Mouse (Mus musculus): ENCODE results near the gene Akap1. TPM values are rescaled to one million over a fixed set of nuclear protein-coding genes. Genes with fewer than 3 reads are reported as not detected.

Gene Akap1
- total and polyA plus RNA-seq, 2 experiments from 2014 or later: 24.4 to 48.2 TPM

- 1% methylated on average over 30 of the region's 49 CpGs for WGBS
- peak overlapping the region; percentile 75 for H3K9ac ChIP-seq (replicated peaks; ENCODE audit: low read length, poor library complexity, severe bottlenecking)
- DNase-seq (ENCODE audit: low spot score) (peak; percentile 39), ATAC-seq (ENCODE audit: low FRiP score) (no peak; the same call in 1 of the 2 replicates)
- H3K27me3 ChIP-seq (ENCODE audit: insufficient read depth, low read length): no peaks in the 10 kb centered on the region
- peaks cover 4% of the 10 kb centered on the region; the same call in 1 of the 2 replicates for H3K4me1 ChIP-seq (ENCODE audit: insufficient read depth, low read length)
- no peak for TF ChIP-seq CTCF (IDR thresholded peaks at IDR 0.05)
- H3K9me3 ChIP-seq (ENCODE audit: low read length): no peaks in the 10 kb centered on the region
- H3K4me3 ChIP-seq (ENCODE audit: low read depth, low read length): peak overlapping the region; percentile 68
- no peaks in the 10 kb centered on the region; the same call in 1 of the 2 replicates for H3K36me3 ChIP-seq (ENCODE audit: insufficient read depth, low read length)
- H3K27ac ChIP-seq (ENCODE audit: low read depth, low read length): peak overlapping the region; percentile 60
- H3K4me2 ChIP-seq (ENCODE audit: low read depth, low read length, poor library complexity, severe bottlenecking): peak overlapping the region; percentile 98
These were observed 405 bp downstream of the Akap1 start for GRCm38 (mm10) chr11:88863904-88864457.

DNA sequence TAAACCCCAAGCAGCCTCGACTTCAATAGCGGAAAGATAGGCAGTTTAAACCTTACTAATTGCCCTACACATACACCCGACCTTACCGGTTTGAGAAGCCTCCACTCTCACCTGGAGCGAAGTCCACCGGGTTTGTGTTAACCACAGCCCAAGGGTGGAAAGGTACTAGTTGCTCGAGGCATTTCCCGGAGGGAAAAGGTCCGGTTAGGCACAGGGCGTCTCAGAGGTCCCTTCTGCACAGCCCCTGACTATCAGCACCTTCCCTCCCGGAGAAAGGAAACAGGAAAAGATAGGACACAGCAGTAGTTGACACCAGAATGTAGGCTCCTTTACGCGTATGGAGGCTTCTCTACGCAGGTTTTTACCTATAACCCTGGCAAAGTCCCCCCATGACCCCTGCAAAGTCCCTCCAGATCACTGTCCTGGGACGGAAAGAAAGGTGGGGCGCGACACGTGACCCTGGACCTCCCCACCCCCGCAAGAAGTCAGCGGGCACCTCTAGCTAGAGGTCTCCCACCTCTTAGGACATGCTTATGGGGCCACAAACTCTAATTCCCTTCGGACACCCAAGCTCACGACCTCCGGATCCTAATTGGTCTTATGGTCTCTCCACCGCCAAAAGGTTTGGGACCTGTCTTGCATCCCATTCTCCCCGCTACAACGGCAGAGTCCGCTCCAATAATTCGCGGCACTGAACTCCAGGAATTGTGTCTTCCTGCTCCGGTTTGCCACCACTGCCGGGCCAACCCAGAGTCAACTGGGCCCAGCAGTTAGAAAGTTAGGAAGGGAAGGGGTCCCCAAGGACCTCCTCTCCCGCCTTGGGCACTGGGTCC, 1.1 kb downstream of the Akap1 start:
- no peak for DNase-seq (ENCODE audit: low spot score)

GRCm38 (mm10) chr11:88862355-88862754, 2.0 kb downstream of the Akap1 start:
- Histone ChIP-seq H3K4me1 (ENCODE audit: insufficient read depth, low read length) (peaks cover 4% of the 10 kb centered on the region; the same call in 1 of the 2 replicates), H3K36me3 (ENCODE audit: insufficient read depth, low read length) (no peaks in the 10 kb centered on the region; the same call in 1 of the 2 replicates), H3K9me3 (ENCODE audit: low read length) (no peaks in the 10 kb centered on the region), H3K4me2 (ENCODE audit: low read depth, low read length, poor library complexity, severe bottlenecking) (peak overlapping the region; percentile 98), H3K27me3 (ENCODE audit: insufficient read depth, low read length) (no peaks in the 10 kb centered on the region), H3K27ac (ENCODE audit: low read depth, low read length) (no peak overlapping the region), H3K9ac (replicated peaks; ENCODE audit: low read length, poor library complexity, severe bottlenecking) (no peak overlapping the region), H3K4me3 (ENCODE audit: low read depth, low read length) (peak overlapping the region; percentile 68)
- DNase-seq (ENCODE audit: low spot score): no peak
- 81% methylated on average over 2 of the region's 2 CpGs for WGBS
- no peak for TF ChIP-seq CTCF (IDR thresholded peaks at IDR 0.05)
- ATAC-seq (ENCODE audit: low FRiP score): no peak

More for the DNA sequence above, 1.1 kb downstream of the Akap1 start:
- Histone ChIP-seq H3K4me1 (ENCODE audit: insufficient read depth, low read length) (peaks cover 4% of the 10 kb centered on the region; the same call in 1 of the 2 replicates), H3K4me3 (ENCODE audit: low read depth, low read length) (peak overlapping the region; percentile 68), H3K9ac (replicated peaks; ENCODE audit: low read length, poor library complexity, severe bottlenecking) (peak overlapping the region; percentile 75), H3K4me2 (ENCODE audit: low read depth, low read length, poor library complexity, severe bottlenecking) (peak overlapping the region; percentile 98), H3K36me3 (ENCODE audit: insufficient read depth, low read length) (no peaks in the 10 kb centered on the region; the same call in 1 of the 2 replicates), H3K27me3 (ENCODE audit: insufficient read depth, low read length) (no peaks in the 10 kb centered on the region), H3K27ac (ENCODE audit: low read depth, low read length) (no peak overlapping the region), H3K9me3 (ENCODE audit: low read length) (no peaks in the 10 kb centered on the region)
- TF ChIP-seq CTCF (IDR thresholded peaks at IDR 0.05): no peak
- WGBS: 2% methylated on average over 32 of the region's 32 CpGs
- no peak for ATAC-seq (ENCODE audit: low FRiP score)

DNA sequence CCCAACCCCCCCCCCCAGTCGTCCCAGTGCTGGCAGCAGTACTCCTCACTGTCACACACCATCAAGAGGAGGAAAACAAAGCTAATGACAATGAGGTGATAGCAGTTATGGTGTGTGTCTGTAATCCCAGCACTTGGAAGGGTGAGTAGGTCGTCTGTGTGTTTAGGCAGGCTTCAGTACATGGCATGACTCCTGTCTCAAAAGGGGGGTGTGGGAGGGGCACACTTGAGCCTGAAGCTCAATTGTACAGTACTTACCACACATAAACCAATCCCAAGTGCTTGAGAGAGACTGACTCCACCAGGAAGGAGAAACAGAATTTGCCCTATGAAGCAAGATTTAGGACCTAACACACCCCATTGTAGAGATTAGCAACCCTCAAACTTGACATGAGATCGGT, 3.3 kb downstream of the Akap1 start:
- no peak for DNase-seq (ENCODE audit: low spot score)
- H3K27me3 ChIP-seq (ENCODE audit: insufficient read depth, low read length): no peaks in the 10 kb centered on the region
- no peak overlapping the region for H3K4me2 ChIP-seq (ENCODE audit: low read depth, low read length, poor library complexity, severe bottlenecking)
- 56% methylated on average over 3 of the region's 3 CpGs for WGBS
- H3K9me3 ChIP-seq (ENCODE audit: low read length): no peaks in the 10 kb centered on the region
- H3K4me3 ChIP-seq (ENCODE audit: low read depth, low read length): no peak overlapping the region
- H3K27ac ChIP-seq (ENCODE audit: low read depth, low read length): no peak overlapping the region
- H3K9ac ChIP-seq (replicated peaks; ENCODE audit: low read length, poor library complexity, severe bottlenecking): no peak overlapping the region
- H3K36me3 ChIP-seq (ENCODE audit: insufficient read depth, low read length): no peaks in the 10 kb centered on the region; the same call in 1 of the 2 replicates
- ATAC-seq (ENCODE audit: low FRiP score): no peak
- H3K4me1 ChIP-seq (ENCODE audit: insufficient read depth, low read length): peaks cover 4% of the 10 kb centered on the region; the same call in 1 of the 2 replicates
- TF ChIP-seq CTCF (IDR thresholded peaks at IDR 0.05): no peak

DNA sequence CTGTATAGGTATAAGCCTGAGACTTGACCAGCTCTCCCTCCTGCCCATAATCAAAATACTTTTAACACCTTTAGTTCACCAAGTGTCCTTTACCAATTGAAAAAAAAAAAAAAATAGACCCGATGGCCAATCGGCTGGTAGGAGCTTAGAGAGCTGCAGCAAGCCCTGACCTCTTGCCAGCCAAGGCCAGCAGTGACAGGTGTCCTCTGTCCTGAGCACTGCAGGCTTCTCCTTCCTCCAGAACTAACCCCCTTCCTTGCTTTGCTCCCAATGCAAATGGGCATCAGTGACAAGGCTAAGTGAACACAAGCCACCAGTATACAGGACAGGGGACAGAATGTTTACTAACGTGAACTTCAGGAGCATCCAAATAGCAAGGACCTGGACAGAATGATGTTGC, 3.7 kb downstream of the Akap1 start:
- H3K4me2 ChIP-seq (ENCODE audit: low read depth, low read length, poor library complexity, severe bottlenecking): no peak overlapping the region
- WGBS: 89% methylated on average over 3 of the region's 3 CpGs
- H3K9ac ChIP-seq (replicated peaks; ENCODE audit: low read length, poor library complexity, severe bottlenecking): no peak overlapping the region
- ATAC-seq (ENCODE audit: low FRiP score): no peak
- peaks cover 4% of the 10 kb centered on the region; the same call in 1 of the 2 replicates for H3K4me1 ChIP-seq (ENCODE audit: insufficient read depth, low read length)
- no peak overlapping the region for H3K4me3 ChIP-seq (ENCODE audit: low read depth, low read length)
- H3K27me3 ChIP-seq (ENCODE audit: insufficient read depth, low read length): no peaks in the 10 kb centered on the region
- H3K36me3 ChIP-seq (ENCODE audit: insufficient read depth, low read length): no peaks in the 10 kb centered on the region; the same call in 1 of the 2 replicates
- TF ChIP-seq CTCF (IDR thresholded peaks at IDR 0.05): no peak
- H3K9me3 ChIP-seq (ENCODE audit: low read length): no peaks in the 10 kb centered on the region
- no peak overlapping the region for H3K27ac ChIP-seq (ENCODE audit: low read depth, low read length)
- no peak for DNase-seq (ENCODE audit: low spot score)

Data from midbrain, postnatal 0 days (tissue).